Mouse (Mus musculus) limb, embryonic 15.5 days (tissue): ENCODE data around the gene AU022252. TPM values are rescaled to one million over a fixed set of nuclear protein-coding genes. Genes with fewer than 3 reads are reported as not detected.

Source experiments
- ATAC-seq: fragments of 200-750 bp; cut with Nextera tagmentation; 2 replicates; pipeline ENCODE4 v1.8.0; 2017; ENCODE audit warnings: low read depth, moderate TSS enrichment; ENCODE audit not compliant: insufficient number of reproducible peaks, low FRiP score, low TSS enrichment
- H3K27ac ChIP-seq: fragments of 300-500 bp; sonication (generic); 2 replicates; pipeline ENCODE4 v1.5.1; 2015; ENCODE audit warnings: moderate library complexity, mild to moderate bottlenecking, inconsistent platforms
- H3K27me3 ChIP-seq: fragments of 300-500 bp; sonication (generic); 2 replicates; pipeline ENCODE4 v1.6.1; 2015; ENCODE audit warnings: inconsistent platforms
- H3K36me3 ChIP-seq: fragments of 300-500 bp; sonication (generic); 2 replicates; pipeline ENCODE4 v1.6.1; 2015; ENCODE audit warnings: inconsistent platforms
- H3K4me1 ChIP-seq: fragments of 300-500 bp; sonication (generic); 2 replicates; pipeline ENCODE4 v1.6.1; 2015; ENCODE audit warnings: inconsistent platforms
- H3K4me2 ChIP-seq: fragments of 300-500 bp; sonication (generic); 2 replicates; pipeline ENCODE4 v1.6.1; 2015; ENCODE audit warnings: mild to moderate bottlenecking, inconsistent platforms
- H3K4me3 ChIP-seq: fragments of 300-500 bp; sonication (generic); 2 replicates; pipeline ENCODE4 v1.5.1; 2015; ENCODE audit warnings: mild to moderate bottlenecking, inconsistent platforms
- H3K9ac ChIP-seq: fragments of 300-500 bp; sonication (generic); 2 replicates; pipeline ENCODE4 v1.6.1; 2015; ENCODE audit warnings: inconsistent platforms
- H3K9me3 ChIP-seq: fragments of 300-500 bp; sonication (generic); 2 replicates; pipeline ENCODE4 v1.6.1; 2016; ENCODE audit warnings: inconsistent platforms
- WGBS: fragments of 180-500 bp; shearing (Covaris S2); methylation state at CpG from one replicate; pipeline ENCODE4 v1.1.7; 2015; 5-methylcytosine and 5-hydroxymethylcytosine counted together
- polyA plus RNA-seq: library from polyadenylated mRNA; unstranded; fragments of >200 nt; fragmentation: Nextera tagmentation; extraction: Ambion mirVana; gene quantifications from 2 replicates; pipeline ENCODE4 v1.2.1, GENCODE M21; 2015

AU022252 gene
- polyA plus RNA-seq, 1 experiment from 2014 or later = 35.4 TPM

DNA sequence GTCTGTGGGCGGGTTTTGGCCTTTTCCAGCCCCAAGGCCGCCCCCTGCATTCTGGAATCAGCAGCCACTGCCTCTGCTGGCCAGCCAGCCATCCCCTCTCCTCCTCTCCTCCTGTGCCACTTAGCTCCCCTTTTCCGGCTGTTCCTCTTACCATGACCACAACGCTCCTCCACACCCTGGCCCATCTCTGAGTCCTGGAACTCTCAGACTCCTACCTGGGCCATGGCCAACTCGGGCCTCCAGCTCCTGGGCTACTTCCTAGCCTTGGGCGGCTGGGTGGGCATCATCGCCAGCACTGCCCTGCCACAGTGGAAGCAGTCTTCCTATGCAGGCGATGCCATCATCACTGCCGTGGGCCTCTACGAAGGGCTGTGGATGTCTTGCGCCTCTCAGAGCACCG, 22.8 kb upstream of the AU022252 start, which contains the start of gene Cldn19:
Gene Cldn19 (plus strand): TSS at position 64 of the 400 bp plus-strand sequence.
- Histone ChIP-seq H3K36me3 (no peaks in the 10 kb centered on the region), H3K27me3 (no peaks in the 10 kb centered on the region), H3K27ac (peak within 1 kb of the TSS; percentile 81), H3K4me2 (no peak within 1 kb of the TSS), H3K9me3 (no peaks in the 10 kb centered on the region), H3K4me3 (no peak within 1 kb of the TSS), H3K9ac (no peak within 1 kb of the TSS), H3K4me1 (peaks cover 23% of the 10 kb centered on the region)
- 71% methylated on average over 12 of the region's 12 CpGs for WGBS
- no peak for ATAC-seq

GRCm38 (mm10) chr4:119254012-119254618, 21.6 kb upstream of the AU022252 start:
- Histone ChIP-seq H3K4me2 (no peak overlapping the region), H3K9ac (no peak overlapping the region), H3K36me3 (no peaks in the 10 kb centered on the region), H3K27ac (peak overlapping the region; percentile 81), H3K4me3 (no peak overlapping the region), H3K27me3 (no peaks in the 10 kb centered on the region), H3K9me3 (no peaks in the 10 kb centered on the region), H3K4me1 (peaks cover 23% of the 10 kb centered on the region)
- peak; percentile 60 for ATAC-seq
- WGBS = 29% methylated on average over 9 of the region's 9 CpGs

GRCm38 (mm10) chr4:119252025-119252808, 19.7 kb upstream of the AU022252 start:
- no peak overlapping the region for H3K9ac ChIP-seq
- 58% methylated on average over 7 of the region's 7 CpGs for WGBS
- ATAC-seq = no peak
- no peak overlapping the region for H3K4me3 ChIP-seq
- no peak overlapping the region for H3K27ac ChIP-seq
- no peaks in the 10 kb centered on the region for H3K9me3 ChIP-seq
- H3K4me1 ChIP-seq = peaks cover 32% of the 10 kb centered on the region
- no peaks in the 10 kb centered on the region for H3K27me3 ChIP-seq
- H3K4me2 ChIP-seq = no peak overlapping the region
- H3K36me3 ChIP-seq = peaks cover 15% of the 10 kb centered on the region

DNA sequence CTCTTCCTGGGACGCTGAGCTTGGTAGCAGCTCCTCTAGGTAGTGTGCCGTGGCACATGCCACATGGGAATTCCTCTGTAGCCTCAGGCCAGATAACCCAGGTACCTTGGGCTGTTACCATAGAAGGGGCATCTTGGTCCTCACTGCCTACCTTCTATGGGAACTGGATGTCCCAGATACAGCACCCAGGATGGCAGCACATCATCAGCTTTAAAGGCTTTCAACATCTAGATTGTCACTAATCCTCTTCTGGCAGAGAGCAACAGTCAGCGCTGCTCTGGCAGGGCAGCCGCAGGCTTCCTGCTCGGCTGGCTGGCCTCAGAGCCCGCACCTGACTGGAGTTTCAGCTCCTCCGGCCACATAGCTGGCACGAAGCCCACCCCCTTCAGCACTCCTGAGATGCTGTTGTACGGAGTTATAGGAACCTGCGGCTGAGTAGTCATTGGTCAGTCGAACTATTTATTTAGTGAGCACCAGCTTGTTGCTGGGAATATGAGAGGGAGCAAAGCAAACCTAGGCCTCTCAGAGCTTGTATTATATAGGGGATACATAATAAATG, 16.0 kb upstream of the AU022252 start:
- Histone ChIP-seq H3K4me2 (no peak overlapping the region), H3K36me3 (peaks cover 49% of the 10 kb centered on the region), H3K27me3 (no peaks in the 10 kb centered on the region), H3K4me3 (no peak overlapping the region), H3K4me1 (peaks cover 23% of the 10 kb centered on the region), H3K9me3 (no peaks in the 10 kb centered on the region), H3K27ac (no peak overlapping the region), H3K9ac (no peak overlapping the region)
- WGBS = 69% methylated on average over 11 of the region's 11 CpGs
- ATAC-seq = no peak

GRCm38 (mm10) chr4:119247462-119248235, 15.1 kb upstream of the AU022252 start:
- Histone ChIP-seq H3K4me1 (peaks cover 21% of the 10 kb centered on the region), H3K9me3 (no peaks in the 10 kb centered on the region), H3K36me3 (peaks cover 57% of the 10 kb centered on the region), H3K27me3 (no peaks in the 10 kb centered on the region), H3K9ac (no peak overlapping the region), H3K4me3 (no peak overlapping the region), H3K27ac (no peak overlapping the region; the same call in 1 of the 2 replicates), H3K4me2 (no peak overlapping the region)
- WGBS = 39% methylated on average over 13 of the region's 13 CpGs
- ATAC-seq = no peak; the same call in 1 of the 2 replicates

DNA sequence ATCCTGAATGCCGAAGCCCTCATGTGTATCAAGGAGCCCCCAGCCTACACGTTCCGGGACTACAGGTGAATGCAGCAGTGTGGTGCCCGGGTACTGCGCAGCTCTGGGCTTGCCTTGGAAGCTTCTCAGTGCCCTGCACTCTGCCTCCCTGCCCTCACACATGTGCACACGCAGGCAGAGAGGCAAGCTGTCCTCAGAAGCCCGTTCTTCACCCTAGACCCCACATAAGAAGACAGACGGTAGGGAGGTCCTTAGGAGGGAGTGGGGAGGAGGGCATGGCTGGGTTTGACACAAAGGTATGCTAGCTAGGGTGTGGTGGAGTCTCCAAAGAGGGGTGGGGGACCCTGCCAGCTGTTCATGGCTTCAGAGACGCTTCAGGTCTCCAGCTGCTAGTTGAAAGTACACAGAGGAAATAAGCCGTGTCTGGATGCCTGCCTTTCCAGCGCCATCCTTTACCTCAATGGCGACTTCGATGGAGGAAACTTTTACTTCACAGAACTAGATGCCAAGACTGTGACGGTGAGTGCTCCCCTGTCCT, 14.2 kb upstream of the AU022252 start:
- H3K4me1 ChIP-seq = peaks cover 21% of the 10 kb centered on the region
- no peaks in the 10 kb centered on the region for H3K27me3 ChIP-seq
- no peaks in the 10 kb centered on the region for H3K9me3 ChIP-seq
- peaks cover 66% of the 10 kb centered on the region for H3K36me3 ChIP-seq
- H3K4me3 ChIP-seq = no peak overlapping the region
- H3K27ac ChIP-seq = no peak overlapping the region
- ATAC-seq = no peak
- 80% methylated on average over 14 of the region's 14 CpGs for WGBS
- no peak overlapping the region for H3K9ac ChIP-seq
- H3K4me2 ChIP-seq = no peak overlapping the region

DNA sequence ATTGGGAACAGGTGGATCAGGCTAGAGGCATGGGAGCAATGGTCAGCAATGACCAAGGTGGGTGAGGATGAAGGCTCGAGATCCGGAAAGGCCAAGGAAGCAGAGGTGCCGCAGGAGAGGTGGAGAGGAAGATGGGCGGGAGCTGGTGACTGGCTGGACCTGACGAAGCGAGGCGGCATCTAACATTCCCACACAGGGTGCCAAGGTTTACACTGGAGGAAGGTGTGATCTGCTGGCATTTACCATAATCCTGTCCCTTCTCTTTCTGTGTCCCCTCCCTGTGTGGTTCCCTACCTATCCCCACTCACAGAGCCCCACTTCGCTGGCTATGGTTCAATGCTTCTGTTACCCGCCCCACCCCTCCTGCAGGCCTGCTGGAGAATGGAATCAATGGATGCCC, 13.4 kb upstream of the AU022252 start:
- no peak overlapping the region for H3K27ac ChIP-seq
- no peak overlapping the region for H3K9ac ChIP-seq
- no peak overlapping the region for H3K4me3 ChIP-seq
- ATAC-seq = no peak
- H3K36me3 ChIP-seq = peaks cover 74% of the 10 kb centered on the region
- H3K27me3 ChIP-seq = no peaks in the 10 kb centered on the region
- peaks cover 21% of the 10 kb centered on the region for H3K4me1 ChIP-seq
- H3K9me3 ChIP-seq = no peaks in the 10 kb centered on the region
- no peak overlapping the region for H3K4me2 ChIP-seq
- WGBS = 82% methylated on average over 9 of the region's 9 CpGs

GRCm38 (mm10) chr4:119245556-119245955, 13.0 kb upstream of the AU022252 start:
- peaks cover 78% of the 10 kb centered on the region for H3K36me3 ChIP-seq
- H3K4me2 ChIP-seq = no peak overlapping the region
- H3K9ac ChIP-seq = no peak overlapping the region
- ATAC-seq = no peak
- H3K4me1 ChIP-seq = peaks cover 21% of the 10 kb centered on the region
- no peak overlapping the region for H3K4me3 ChIP-seq
- no peaks in the 10 kb centered on the region for H3K9me3 ChIP-seq
- H3K27ac ChIP-seq = peak overlapping the region; percentile 9; the same call in 1 of the 2 replicates
- no peaks in the 10 kb centered on the region for H3K27me3 ChIP-seq
- 63% methylated on average over 7 of the region's 7 CpGs for WGBS

- Histone ChIP-seq H3K4me2 (no peak overlapping the region), H3K4me3 (no peak overlapping the region), H3K27ac (no peak overlapping the region), H3K36me3 (peaks cover 84% of the 10 kb centered on the region), H3K4me1 (peaks cover 21% of the 10 kb centered on the region), H3K9me3 (no peaks in the 10 kb centered on the region), H3K27me3 (no peaks in the 10 kb centered on the region), H3K9ac (no peak overlapping the region)
- 76% methylated on average over 22 of the region's 22 CpGs for WGBS
- ATAC-seq = no peak
Observed at GRCm38 (mm10) chr4:119244468-119245240, 12.1 kb upstream of the AU022252 start.

DNA sequence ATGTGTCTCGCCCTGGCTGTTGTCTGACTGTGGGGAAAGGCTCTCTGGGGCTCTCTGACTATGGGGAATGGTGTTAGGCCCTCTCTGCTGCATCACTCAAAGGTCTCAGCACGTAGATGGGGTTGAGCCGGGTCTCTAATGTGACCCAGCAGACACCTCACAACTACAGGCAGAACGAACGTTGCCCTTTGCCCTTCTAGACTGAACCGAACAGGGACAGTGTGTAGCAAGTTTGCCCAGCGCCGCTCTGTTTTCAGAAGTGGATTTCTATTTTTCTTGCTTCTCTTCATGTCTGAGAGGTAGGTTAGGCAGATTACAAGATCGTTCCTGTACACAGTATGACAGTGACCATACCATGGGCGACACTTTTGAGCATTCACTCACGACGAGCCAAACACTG, 10.1 kb upstream of the AU022252 start:
- no peak for ATAC-seq
- peaks cover 23% of the 10 kb centered on the region for H3K4me1 ChIP-seq
- H3K9me3 ChIP-seq = no peaks in the 10 kb centered on the region
- no peaks in the 10 kb centered on the region for H3K27me3 ChIP-seq
- H3K4me2 ChIP-seq = no peak overlapping the region
- no peak overlapping the region for H3K27ac ChIP-seq
- H3K9ac ChIP-seq = no peak overlapping the region
- H3K36me3 ChIP-seq = peaks cover 87% of the 10 kb centered on the region
- no peak overlapping the region for H3K4me3 ChIP-seq
- 95% methylated on average over 12 of the region's 12 CpGs for WGBS

GRCm38 (mm10) chr4:119241664-119242063, 9.2 kb upstream of the AU022252 start:
- Histone ChIP-seq H3K4me3 (no peak overlapping the region), H3K9me3 (no peaks in the 10 kb centered on the region), H3K4me1 (peaks cover 14% of the 10 kb centered on the region), H3K36me3 (peaks cover 88% of the 10 kb centered on the region), H3K27ac (no peak overlapping the region), H3K9ac (no peak overlapping the region), H3K27me3 (no peaks in the 10 kb centered on the region), H3K4me2 (no peak overlapping the region)
- ATAC-seq = no peak
- 88% methylated on average over 14 of the region's 14 CpGs for WGBS
